Mouse (Mus musculus) erythroblast, embryonic 14.5 days (primary cell): ENCODE measurements around the gene Prrx2.

Experiments used
- GATA1 ChIP-seq: IDR thresholded peaks from 2 replicates; pipeline ENCODE4 v1.6.1; 2012; ENCODE audit warnings: low read length, inconsistent platforms, mixed read lengths
- TAL1 ChIP-seq: IDR thresholded peaks from 3 replicates; pipeline ENCODE4 v1.6.1; 2012; ENCODE audit warnings: low read length, inconsistent platforms, mixed read lengths

DNA sequence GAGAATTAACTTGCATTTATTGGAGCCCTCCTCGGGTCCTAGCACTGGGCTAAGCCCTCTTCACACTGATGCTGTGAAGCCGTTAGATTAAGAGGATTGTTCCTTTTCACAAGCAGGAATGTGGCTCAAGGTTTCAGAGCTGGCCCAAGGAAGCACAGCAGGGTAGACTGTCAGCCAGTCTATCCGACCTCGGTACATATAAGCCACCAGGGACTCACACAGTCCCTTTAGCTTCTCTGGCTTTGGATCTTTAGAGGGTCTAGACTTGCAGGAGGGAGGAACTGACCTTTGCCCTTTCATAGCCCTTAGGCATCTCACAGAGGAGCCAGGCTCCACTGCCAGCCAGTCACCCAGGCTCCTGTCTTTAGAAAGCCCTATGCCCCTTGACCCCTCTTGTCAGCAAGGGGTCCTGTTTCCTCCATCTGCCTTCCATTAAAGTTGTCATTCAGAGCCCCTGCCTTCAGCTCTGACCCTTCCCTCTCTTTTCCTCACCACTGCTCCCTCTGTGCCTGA is 4.4 kb upstream of the Prrx2 start, which contains the start of gene Asb6:
- TF ChIP-seq TAL1 (no peak), GATA1 (no peak)
